Mouse (Mus musculus): Measurements from ENCODE around the gene Arap2.

DNA sequence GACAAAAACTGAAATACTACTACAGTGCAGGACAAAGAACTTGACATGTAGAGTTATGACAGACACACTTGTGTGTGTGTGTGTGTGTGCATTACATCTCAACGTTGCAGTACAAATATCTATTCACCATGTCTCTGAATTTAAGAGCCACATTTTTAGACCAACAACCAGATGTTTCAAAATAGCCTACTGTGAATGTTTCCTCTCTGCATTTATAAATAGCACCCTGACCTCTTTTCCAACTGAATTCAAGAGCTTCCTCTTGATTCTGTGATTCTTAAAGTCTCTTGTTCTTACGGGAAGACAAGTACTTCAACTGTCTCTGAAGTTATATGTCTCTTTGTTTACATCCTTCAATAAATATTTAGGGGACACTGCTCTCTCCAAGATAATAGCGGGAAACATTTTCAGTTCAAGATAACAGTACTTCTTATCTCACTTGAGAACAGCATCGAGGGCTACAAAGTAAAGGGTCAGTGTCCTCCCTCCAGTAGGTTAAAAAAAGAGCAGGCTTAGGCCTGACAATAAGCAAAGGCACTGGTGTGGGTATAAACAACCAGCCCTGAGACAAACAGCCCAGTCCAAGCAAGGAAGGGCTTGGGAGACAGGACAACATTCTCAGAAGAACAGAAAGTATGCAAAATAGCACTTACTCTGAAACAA lies 3.5 kb downstream of the Arap2 start:
- TF ChIP-seq CTCF (IDR thresholded peaks at IDR 0.05; ENCODE audit: borderline replicate concordance, extremely low read depth, insufficient read depth, insufficient read length) (no peak), POLR2A (IDR thresholded peaks at IDR 0.05; ENCODE audit: borderline replicate concordance, extremely low read depth, insufficient read depth, insufficient read length, poor library complexity, severe bottlenecking) (no peak)
